Mouse (Mus musculus) layer of hippocampus, adult 11-12 months (tissue): ENCODE measurements at regions not wholly inside any gene's neighbourhood (a gene's known extent, or its start where the extent isn't known, plus 50 kb on each side); places are given as distances from the start of the nearest gene placed in this dataset.

Experiments
- DNase-seq: peaks from one replicate; pipeline ENCODE4 v3.0.0; 2022; ENCODE audit warnings: low spot score

DNA sequence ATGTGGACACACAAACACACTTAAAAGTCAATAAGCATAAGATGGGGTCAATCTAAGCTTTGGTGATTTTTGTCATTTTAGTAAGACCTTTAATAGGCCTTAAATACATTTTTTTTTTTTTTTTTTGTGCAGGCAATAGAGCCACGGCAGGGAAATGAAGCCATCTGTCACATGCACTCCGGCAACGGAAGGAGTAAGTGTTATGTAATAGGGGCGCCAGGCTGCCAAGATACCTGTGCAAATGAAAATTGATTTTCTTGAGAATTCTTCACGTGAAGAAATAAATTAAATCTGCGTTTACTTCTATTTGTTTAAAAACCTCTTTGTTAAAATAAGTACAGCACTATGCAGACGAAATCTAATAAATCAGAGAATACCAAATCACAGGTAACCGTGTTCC, 54.6 kb upstream of the Card11 start:
- no peak for DNase-seq

DNA sequence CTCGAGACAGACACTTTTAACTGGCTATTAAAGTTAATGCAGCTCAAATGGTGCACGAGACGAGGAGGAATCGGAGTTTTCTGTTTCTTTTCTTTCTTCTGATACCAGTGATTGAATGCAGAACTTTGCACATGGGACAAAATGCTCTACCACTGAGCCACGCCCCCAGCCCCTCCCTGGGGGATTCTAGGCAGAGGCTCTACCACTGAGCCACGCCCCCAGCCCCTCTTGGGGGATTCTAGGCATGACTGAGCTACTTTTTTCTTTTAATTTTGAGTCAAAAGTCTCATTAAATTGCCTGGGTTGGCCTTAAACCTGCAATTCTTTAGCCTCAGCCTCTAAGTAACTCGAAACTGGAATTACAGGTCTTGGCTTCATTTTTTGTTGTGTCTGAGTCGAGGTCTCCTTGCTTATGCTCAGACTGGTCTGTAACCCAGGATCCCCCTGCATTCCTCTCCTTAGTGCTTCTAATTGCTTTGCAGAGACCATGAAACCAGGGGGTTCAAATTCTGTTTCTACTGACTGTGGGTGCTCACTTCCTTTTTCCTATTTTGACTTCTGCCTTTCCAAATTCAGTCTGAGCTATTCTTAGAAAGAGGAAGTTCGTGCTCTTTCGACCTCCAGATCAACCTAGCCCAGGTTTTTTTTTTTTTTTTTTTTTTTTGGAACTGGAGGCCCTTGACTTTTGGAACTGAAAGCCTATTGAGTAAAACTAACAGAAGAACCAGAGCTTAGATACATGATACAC, 55.4 kb upstream of the Card11 start:
- no peak for DNase-seq

DNA sequence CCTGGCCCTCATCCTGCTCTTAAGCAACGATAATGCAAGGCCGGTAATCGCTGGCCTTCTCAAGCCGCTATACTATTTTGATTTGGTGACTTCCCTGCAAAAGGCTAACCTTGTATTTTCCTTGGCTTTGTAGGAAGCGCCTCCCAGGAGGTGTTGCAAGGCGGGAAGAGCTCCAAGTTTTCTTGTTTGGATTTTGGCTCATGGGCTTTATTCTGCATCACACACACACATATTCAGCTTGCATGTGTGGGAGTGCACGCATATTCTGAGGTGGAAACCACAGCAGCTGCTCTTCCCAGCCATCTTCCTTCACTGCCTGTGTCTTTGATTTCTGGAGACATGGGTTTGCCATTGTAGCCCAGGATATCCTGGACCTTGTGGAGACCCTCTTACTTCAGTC, 57.8 kb upstream of the Card11 start:
- DNase-seq, result no peak

DNA sequence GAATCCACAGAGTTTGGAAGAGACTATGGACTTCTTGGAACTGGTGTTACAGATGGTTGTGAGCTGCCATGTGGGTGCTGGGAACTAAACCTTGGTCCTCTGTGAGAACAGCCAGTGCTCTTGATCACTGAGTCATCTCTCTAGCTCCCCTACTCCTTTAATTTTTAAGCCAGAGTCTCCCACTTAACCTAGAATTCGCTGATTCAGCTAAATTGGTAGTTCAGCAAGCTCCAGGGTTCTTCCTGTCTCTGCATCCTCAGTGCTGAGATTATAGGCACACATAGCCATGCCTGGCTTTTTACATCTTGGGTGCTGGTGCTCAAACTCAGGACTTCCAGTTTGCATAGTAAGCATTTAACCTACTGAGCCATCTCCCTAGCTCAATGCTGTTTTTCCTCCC, 58.5 kb upstream of the Card11 start:
- DNase-seq, result no peak

DNA sequence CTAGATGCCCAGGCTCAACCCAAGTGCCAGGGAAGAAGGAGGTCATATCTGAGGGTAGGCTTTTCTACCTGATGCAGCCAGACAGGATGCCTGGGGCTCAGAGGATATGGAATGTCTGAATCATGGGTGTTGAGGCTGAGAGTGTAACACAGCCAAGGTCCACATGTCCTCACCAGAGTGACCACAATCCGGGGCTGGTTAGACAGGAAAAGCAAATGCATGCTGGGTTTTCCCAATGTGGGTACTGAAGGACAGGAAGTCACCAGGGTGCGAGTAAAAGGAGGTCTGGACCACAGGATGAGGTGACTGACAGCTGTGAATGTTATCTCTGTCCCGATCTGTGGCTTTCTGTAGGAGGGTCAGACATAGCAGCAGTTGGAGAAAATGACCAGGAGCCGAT, 61.8 kb upstream of the Card11 start:
- DNase-seq, result no peak

DNA sequence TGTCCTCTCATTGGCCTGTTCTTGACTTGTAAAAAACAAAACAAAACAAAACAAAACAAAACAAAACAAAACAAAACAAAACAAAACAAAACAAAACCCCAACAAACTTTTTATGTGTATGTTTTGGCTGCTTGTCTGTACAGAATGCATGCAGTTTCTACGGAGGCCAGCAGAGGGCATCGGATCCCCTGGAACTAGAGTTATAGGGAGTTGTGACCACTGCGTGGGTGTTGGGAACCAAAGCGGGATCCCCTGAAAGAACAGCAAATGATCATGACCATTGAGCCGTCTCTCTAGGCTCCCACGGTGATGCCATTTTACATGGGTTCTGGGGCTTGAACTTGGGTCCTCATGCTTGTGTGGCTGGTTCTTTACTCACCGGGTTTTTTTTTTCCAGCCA, 67.2 kb upstream of the Card11 start:
- DNase-seq, result no peak

DNA sequence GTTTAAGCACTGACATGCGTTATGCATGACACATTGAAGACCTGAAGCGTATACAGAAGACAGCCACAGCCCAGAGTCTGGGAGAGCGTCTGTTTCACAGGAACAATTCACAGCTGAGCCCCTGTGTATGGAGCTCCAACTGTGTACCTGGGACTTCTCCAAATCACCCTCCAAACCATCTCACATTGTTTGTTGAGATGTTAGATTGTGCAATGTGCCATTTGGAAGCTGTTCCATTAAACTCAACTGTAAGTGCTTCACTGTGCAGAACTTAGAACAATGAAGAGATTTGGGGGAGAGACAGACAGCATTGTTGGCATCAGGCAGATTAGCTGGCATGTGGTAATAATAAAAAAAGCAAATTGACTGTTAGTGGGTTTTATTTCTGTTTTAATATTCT, 74.1 kb upstream of the Card11 start:
- peak; percentile 53 for DNase-seq

DNA sequence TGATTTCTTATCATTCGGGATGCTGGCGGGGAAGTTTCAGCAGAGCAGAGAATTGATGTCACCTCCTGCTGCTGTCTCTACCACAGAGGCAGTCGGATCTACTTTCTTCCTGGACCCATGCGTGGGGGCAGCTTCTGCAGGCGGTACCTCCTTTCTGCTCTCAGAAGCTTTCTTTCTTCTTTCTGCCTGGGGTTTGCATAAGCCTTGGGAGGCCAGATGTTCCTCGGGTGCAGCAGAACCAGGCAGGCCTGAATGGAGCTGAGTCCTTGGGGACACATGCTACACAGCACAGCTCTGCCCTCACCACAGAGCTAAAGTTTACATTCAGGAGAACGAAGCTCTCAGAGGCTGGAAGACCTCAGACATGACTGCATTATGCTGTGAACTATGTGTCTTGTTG, 75.8 kb upstream of the Card11 start:
- no peak for DNase-seq

DNA sequence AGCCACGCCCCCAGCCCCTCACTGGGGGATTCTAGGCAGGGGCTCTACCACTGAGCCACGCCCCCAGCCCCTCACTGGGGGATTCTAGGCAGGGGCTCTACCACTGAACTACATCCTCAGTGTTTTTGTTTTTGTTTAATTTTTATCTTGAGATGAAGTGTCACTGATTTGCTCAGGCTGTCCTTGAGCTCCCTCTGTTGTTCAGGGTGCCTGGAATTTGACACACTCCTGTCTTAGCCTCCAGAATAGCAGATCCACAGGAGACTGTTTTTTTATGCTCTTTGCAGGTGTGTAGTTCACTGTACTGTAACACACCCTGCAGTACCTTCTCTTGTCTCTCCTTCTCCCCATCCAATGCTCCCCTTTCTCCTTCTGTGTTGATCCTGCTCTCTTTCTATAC, 76.6 kb upstream of the Card11 start:
- DNase-seq, result peak; percentile 39

DNA sequence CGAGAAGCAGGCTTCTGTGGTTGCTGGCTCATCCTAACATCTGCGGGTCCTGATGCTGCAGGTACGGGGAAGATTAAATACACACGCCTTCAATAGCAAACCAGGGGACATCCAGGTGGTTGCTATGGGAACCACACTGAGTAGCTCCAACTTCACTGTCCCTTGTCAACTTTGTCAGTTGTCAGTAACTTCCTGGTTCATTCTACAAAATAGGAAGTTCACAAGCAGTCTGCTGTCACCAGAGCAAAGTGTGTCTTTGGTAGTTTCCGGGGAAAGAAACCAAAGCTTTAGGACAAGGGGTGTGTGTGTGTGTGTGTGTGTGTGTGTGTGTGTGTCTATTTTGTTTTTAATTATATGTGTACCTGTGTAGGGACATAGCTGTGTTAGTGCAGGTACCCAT, 80.5 kb upstream of the Card11 start:
- DNase-seq, result no peak

DNA sequence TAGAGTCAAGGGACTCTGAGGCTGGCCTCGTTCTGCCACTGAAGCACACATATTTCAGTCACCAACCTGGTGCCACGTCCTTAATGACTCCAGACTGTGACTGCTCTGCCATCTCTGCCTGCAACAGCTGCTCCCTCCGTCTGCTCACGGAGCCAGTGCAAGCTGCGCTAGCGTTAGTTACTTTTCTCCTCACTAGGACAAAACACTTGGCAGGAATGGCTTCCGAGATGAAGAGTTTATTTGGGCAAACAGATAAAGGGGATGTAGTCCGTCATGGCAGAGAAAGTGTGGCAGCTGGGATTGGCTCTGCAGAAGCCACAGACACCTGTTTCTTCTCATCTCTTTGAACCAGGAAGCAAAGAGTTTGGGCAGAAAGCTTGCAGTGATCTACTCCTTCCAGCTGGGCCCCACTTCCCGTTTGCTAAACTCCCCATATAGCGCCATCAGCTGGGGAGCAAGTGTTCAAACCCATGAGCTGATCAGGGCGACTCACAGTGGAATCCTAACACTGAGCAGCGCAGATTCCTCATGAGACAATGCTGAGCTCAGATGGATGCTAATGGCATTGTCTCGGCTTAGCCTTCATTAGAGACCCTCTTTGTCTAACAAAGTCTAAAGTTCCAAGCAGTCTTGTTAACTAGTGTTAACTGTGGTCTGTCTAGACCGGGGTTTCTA, 83.8 kb upstream of the Card11 start:
- peak; percentile 30 for DNase-seq

DNA sequence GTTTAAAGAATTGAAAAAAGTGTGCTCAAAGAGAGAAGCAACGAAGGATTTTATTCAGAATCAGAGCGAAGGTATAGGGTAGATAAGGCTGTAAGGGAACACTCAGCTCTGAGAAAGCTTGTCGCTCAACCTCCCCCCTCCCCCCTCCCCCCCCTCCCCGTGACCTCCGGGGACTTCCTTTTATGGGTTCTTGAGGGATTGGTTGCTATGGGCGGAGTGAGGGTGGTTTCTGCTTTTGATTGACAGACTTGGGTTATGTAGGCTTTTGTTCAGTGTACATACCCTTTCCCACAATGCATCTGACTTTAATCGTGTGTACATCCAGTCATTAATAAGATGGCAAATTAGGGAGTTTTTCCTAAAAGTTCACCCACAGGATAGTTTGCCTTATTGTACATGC, 84.4 kb upstream of the Card11 start:
- DNase-seq, result no peak

DNA sequence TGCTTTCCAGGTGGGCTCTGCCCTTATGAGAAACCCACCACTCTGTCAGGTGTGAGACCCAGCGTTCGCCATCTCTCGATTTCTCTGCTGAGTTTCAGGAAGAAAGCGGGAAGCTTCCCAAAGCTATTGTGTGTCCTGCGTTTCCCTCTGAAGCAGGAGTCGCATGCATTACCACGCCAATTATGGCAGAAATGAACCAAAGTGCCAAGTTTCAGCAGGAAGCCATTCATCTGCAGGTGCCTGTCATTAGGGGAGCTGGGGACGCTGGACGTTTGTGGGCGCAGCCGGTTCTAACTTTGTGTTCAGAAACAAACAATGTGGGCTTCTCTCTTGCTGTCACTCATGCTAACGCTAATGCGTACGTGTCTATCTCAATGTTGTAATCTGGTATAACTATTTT, 91.3 kb upstream of the Card11 start:
- no peak for DNase-seq

DNA sequence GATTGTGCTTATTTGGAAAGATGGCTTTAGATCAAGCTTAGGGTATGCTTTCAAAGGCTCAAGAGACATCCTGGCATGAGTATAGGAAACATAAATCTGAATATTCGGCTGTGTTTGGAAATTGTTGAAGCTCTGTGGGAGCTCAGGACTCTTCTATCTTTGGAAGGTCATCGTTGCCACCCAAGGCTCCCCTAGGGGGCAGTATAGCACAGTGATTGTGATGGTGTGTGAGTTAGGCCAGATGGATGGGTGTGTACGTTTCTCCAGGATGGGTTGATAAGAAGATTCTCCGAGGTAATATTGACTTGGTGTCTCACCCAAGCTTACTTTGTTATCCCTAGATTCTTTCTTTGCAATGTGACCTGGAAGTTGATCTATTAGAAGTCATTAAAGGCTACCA, 93.3 kb upstream of the Card11 start:
- DNase-seq, result peak; percentile 73

DNA sequence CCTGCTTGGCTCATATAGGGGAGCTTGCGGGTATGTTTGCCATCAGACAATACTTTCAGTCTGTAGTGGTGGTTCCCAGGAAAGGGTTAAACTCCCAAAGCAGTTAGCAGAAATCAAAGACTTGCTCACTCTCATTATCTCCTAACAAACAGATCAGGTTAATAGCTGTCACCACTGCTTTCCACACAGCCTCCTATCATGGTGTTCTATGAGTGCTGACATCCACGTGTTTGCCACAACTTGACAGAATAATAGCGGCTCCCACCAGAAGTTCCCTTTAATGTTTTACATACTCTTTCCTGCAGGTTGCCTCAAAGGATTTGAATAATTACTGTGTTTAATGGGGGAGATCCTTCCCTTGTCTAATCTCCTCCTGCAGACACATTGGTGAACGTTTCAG, 97.5 kb upstream of the Card11 start:
- no peak for DNase-seq

DNA sequence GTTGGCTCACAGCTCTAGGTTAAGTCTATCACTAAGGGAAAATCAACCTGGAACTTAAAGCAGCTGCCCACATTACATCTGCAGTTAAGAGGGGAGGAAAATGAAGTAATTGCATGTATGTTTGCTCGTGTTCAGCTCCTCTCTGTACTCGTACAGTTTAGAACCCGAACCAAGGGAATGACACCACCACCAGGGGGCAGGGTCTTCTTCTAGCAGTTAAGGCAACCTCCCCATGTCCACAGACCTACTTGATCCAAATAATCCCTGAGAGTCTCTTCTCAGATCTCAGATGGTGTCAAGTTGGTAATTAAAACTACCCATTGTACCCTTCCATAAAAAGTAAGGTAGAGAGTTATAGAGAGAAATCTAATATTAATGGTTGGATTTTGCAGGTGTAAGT, 111.3 kb upstream of the Card11 start:
- DNase-seq, result no peak

DNA sequence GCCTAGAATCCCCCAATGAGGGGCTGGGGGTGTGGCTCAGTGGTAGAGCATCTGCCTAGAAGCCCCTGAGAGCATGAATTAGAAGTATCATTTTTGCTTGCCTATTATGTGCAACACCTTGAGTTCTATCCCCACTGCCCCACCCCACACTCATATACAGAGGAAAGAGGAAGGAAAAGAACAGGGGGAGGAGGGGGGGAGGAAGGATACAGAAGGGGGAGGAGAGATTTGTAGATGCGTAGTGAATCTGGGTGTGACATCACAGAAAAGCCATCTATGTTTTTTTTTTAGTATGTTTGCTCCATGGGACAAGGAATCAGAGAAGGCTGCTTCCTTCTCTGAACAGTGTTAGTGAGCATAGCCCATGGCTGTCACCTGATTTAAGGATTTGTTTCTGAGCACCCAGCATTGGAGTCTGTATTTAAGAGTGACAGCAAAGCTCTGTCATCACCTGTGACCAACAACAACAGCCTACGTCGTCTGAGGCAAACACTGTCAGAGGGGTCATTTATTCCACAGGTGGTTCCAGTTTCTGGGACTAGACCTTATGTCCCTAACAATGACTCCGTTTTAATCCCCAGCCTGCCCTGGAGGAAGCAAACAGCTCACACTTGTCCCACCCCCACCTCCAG, 115.0 kb upstream of the Card11 start:
- DNase-seq, result no peak

DNA sequence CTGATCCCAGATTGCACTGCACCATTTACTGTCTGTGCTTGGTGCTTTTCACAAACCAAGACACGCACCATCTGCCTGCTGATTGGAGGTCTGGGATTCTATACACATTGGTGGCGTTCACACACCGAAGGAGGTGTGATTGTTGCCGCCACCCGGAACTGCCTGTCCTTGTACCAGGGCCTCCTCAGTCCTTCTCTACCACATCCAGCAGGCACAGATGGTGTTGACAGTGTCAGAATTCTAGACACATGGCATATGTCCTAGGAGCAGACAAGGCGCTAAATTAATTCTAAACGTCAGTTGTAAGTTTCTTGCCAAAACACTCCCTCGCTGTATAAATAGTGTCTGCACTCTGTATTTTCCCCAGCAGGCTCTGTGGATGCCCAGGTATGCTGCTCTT, 115.6 kb upstream of the Card11 start:
- DNase-seq, result peak; percentile 81

DNA sequence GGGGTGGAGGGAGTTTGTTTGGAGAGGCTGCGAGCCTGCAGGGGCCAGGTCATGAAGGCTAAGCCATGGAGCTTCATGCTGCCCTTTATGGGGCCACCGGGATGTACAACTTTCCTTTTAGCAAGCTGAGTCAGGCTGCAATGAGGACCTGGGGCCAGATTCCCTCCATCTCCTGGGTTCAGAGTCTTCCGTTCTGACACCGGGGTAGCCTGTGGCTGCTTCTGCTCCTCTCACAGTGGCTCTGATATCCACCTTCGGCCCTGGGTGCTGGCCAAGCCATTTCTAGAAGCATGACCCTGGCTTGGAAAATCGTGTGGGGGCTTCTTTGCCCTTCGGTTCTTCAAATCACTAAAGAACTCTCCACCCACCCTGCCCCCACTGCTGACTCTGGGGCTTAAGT, 115.4 kb upstream of the Sdk1 start:
- no peak for DNase-seq

DNA sequence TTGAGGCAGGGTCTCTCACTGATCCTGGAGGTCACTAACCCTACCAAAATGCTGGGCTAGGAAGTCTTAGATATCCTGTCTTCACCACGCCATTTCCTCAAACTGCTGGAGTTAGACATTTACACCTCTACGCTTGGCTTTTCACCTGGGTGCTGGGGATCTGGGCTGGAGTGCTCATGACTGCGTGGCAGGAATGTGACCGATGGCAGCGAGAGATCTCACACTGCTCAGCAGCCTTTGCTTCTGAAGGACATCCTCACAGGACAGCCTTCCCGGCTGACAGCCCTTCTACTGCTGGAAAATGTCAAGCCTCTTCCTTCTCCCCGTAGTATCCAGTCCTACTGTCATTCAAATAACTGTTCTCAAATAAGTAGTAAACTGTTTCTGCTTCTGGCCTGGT, 114.8 kb upstream of the Sdk1 start:
- DNase-seq, result no peak

DNA sequence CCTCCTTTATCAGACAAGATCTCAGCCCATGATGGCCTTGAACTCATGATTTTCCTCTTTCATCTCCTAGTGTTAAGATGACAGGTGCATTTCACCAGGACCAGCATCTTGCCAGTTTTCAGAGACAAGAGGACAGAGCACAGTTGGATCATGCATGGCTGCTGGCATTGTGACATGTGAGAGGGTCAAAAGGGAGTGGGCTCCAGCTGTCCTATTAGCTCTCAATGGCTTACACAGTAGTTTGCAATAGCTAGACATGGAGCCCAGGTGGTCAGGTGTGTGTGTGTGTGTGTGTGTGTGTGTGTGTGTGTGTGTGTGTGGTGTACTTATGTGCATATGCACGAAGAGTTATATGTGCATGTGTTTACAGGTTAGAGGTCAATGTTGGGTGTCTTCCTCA, 110.3 kb upstream of the Sdk1 start:
- no peak for DNase-seq

DNA sequence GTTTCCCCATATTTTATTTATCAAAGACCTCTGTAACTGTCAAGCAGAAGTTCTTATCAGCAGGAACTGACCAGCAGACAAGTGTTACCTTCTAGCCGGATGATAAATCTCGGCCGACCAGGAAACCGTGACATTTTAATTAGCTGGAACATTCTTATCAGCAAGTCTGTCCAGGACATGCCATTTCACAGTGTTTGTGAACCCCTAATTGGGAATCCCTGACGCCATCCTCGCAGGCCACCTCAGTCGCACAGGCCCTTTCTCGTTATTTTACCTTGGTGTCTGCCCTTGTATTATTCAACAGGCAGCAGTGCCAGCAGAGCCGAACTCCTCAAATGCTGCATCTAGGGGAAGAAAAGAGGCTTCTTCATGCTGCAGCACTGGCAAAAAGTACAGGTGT, 109.4 kb upstream of the Sdk1 start:
- DNase-seq, result no peak

DNA sequence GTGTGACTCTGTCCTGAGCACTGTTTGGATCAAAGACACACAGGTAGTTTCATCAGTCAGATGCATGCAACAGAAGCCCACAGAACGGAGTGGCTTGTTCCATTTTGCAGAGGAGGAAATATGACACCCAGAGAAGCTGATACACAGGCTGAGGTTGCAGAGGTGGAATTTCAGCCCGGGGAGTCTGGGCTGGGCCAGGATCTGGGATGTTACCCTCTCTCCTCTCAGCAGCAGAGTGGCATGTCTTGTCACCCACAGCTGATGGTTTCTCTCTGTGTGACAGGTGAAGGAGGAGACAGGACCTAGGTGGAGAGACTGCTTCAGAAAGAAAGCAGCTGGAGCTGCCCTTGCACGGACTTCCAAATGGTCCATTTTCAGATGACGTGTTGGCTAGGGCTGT, 105.1 kb upstream of the Sdk1 start:
- DNase-seq, result no peak

DNA sequence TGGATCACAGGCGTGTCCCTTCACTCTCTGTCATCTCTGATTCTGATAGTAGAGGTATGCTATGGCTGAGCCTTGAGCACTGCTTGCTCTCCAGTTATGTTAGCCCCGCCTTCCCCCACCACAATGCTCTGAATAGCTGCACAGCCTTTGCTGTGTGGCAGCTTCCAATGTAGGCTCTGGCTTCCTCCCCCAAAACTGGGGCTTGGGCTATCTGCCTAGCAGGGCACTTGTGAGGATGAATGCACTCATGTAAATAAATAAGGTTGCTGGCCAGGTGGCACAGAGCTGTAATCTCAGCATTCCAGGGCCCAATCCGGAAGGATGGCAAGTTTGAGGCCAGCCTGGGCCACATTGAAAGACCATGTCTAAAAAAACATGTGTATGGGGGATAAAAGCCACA, 103.6 kb upstream of the Sdk1 start:
- DNase-seq, result no peak
